Mouse (Mus musculus) stomach, postnatal 0 days (tissue): ENCODE data around the gene 4931414P19Rik. TPM values are rescaled to one million over a fixed set of nuclear protein-coding genes. Genes with fewer than 3 reads are reported as not detected.

Experiments used
- ATAC-seq: fragments of 200-750 bp; cut with Nextera tagmentation; 2 replicates; pipeline ENCODE4 v1.8.0; 2017; ENCODE audit not compliant: low FRiP score, low TSS enrichment
- DNase-seq: peaks from one replicate; pipeline ENCODE4 v3.0.0-alpha.2; 2016; ENCODE audit warnings: low spot score
- H3K27ac ChIP-seq: fragments of 300-500 bp; sonication (generic); replicated peaks from 2 replicates; pipeline ENCODE4 v1.5.1; 2014; ENCODE audit warnings: mild to moderate bottlenecking, control low read depth
- H3K27me3 ChIP-seq: fragments of 300-500 bp; sonication (generic); 2 replicates; pipeline ENCODE4 v1.6.1; 2014; ENCODE audit warnings: low read length; ENCODE audit not compliant: control insufficient read depth, insufficient read depth
- H3K36me3 ChIP-seq: fragments of 300-500 bp; sonication (generic); 2 replicates; pipeline ENCODE4 v1.6.1; 2014; ENCODE audit warnings: low read length, mixed read lengths; ENCODE audit not compliant: control insufficient read depth, insufficient read depth
- H3K4me1 ChIP-seq: fragments of 300-500 bp; sonication (generic); replicated peaks from 2 replicates; pipeline ENCODE4 v1.6.1; 2014; ENCODE audit warnings: antibody characterized with exemption; ENCODE audit not compliant: control insufficient read depth, insufficient read depth
- H3K4me2 ChIP-seq: fragments of 300-500 bp; sonication (generic); replicated peaks from 2 replicates; pipeline ENCODE4 v1.6.1; 2014; ENCODE audit warnings: low read depth, mild to moderate bottlenecking, control low read depth, moderate library complexity
- H3K4me3 ChIP-seq: fragments of 300-500 bp; sonication (generic); 2 replicates; pipeline ENCODE4 v1.5.1; 2014; ENCODE audit warnings: low read depth, low read length, control low read depth
- H3K9ac ChIP-seq: fragments of 300-500 bp; sonication (generic); 2 replicates; pipeline ENCODE4 v1.6.1; 2014; ENCODE audit warnings: mild to moderate bottlenecking, low read length, control low read depth, mixed read lengths
- H3K9me3 ChIP-seq: fragments of 300-500 bp; sonication (generic); 2 replicates; pipeline ENCODE4 v1.6.1; 2016; ENCODE audit warnings: low read length; ENCODE audit not compliant: control insufficient read depth
- CTCF ChIP-seq: IDR thresholded peaks from 2 replicates; pipeline ENCODE4 v1.5.1; 2016; ENCODE audit warnings: antibody characterized with exemption, low read depth, mild to moderate bottlenecking, moderate library complexity
- EP300 ChIP-seq: optimal IDR thresholded peaks from 2 replicates; pipeline ENCODE3; 2016; ENCODE audit warnings: antibody characterized with exemption
- WGBS: fragments of 180-500 bp; shearing (Covaris S2); extraction: QIAGEN DNeasy Blood & Tissue Kit; methylation state at CpG from one replicate; pipeline ENCODE4 v1.1.7; 2014; 5-methylcytosine and 5-hydroxymethylcytosine counted together
- polyA plus RNA-seq: library from polyadenylated mRNA; unstranded; fragments of >200 nt; fragmentation: Nextera tagmentation; extraction: Ambion mirVana; gene quantifications from 2 replicates; pipeline ENCODE4 v1.2.1, GENCODE M21; 2015

The 4931414P19Rik gene
- polyA plus RNA-seq, 1 experiment from 2014 or later = 2.4 TPM

GRCm38 (mm10) chr14:54647900-54648299, 42.1 kb upstream of the 4931414P19Rik start:
- WGBS = 86% methylated on average over 4 of the region's 4 CpGs
- Histone ChIP-seq H3K9ac (no peak overlapping the region), H3K9me3 (no peaks in the 10 kb centered on the region), H3K4me1 (0 out of 2 replicates have a peak, but pooled peaks cover 2% of the 10 kb centered on the region), H3K4me2 (no peak overlapping the region), H3K36me3 (peaks cover 50% of the 10 kb centered on the region), H3K27ac (no peak overlapping the region), H3K4me3 (no peak overlapping the region), H3K27me3 (no peaks in the 10 kb centered on the region)
- TF ChIP-seq EP300 (no peak), CTCF (no peak)
- ATAC-seq = no peak
- DNase-seq = no peak

- H3K27me3 ChIP-seq = no peaks in the 10 kb centered on the region
- DNase-seq = no peak
- no peak overlapping the region for H3K4me3 ChIP-seq
- TF ChIP-seq EP300 = no peak
- TF ChIP-seq CTCF = peak; percentile 67
- WGBS = 91% methylated on average over 8 of the region's 8 CpGs
- ATAC-seq = no peak
- no peaks in the 10 kb centered on the region for H3K4me1 ChIP-seq
- H3K9me3 ChIP-seq = no peaks in the 10 kb centered on the region
- peaks cover 51% of the 10 kb centered on the region for H3K36me3 ChIP-seq
- H3K4me2 ChIP-seq = no peak overlapping the region
- H3K9ac ChIP-seq = no peak overlapping the region
- H3K27ac ChIP-seq = no peak overlapping the region
Measured at GRCm38 (mm10) chr14:54646898-54647636, 41.3 kb upstream of the 4931414P19Rik start.

- WGBS = 92% methylated on average over 17 of the region's 17 CpGs
- Histone ChIP-seq H3K36me3 (peaks cover 51% of the 10 kb centered on the region), H3K4me2 (no peak overlapping the region), H3K9ac (no peak overlapping the region), H3K9me3 (no peaks in the 10 kb centered on the region), H3K27ac (no peak overlapping the region), H3K4me3 (no peak overlapping the region), H3K27me3 (no peaks in the 10 kb centered on the region), H3K4me1 (no peaks in the 10 kb centered on the region)
- TF ChIP-seq CTCF (no peak), EP300 (no peak)
- no peak for ATAC-seq
- DNase-seq = no peak
Measured at GRCm38 (mm10) chr14:54646455-54646854, 40.7 kb upstream of the 4931414P19Rik start.

GRCm38 (mm10) chr14:54644294-54644693, 38.5 kb upstream of the 4931414P19Rik start:
- Histone ChIP-seq H3K4me3 (no peak overlapping the region), H3K4me1 (no peaks in the 10 kb centered on the region), H3K36me3 (peaks cover 39% of the 10 kb centered on the region), H3K9me3 (no peaks in the 10 kb centered on the region), H3K9ac (no peak overlapping the region), H3K27ac (no peak overlapping the region), H3K4me2 (no peak overlapping the region), H3K27me3 (no peaks in the 10 kb centered on the region)
- DNase-seq (no peak), ATAC-seq (no peak)
- WGBS = 80% methylated on average over 9 of the region's 9 CpGs
- TF ChIP-seq CTCF = no peak
- TF ChIP-seq EP300 = no peak

- Histone ChIP-seq H3K4me2 (no peak overlapping the region), H3K4me3 (no peak overlapping the region), H3K4me1 (no peaks in the 10 kb centered on the region), H3K36me3 (peaks cover 35% of the 10 kb centered on the region), H3K9me3 (no peaks in the 10 kb centered on the region), H3K27ac (no peak overlapping the region), H3K9ac (no peak overlapping the region), H3K27me3 (no peaks in the 10 kb centered on the region)
- WGBS = 90% methylated on average over 2 of the region's 2 CpGs
- DNase-seq (no peak), ATAC-seq (no peak)
- TF ChIP-seq CTCF (no peak), EP300 (no peak)
Measured at GRCm38 (mm10) chr14:54643011-54643410, 37.2 kb upstream of the 4931414P19Rik start.

- peaks cover 35% of the 10 kb centered on the region for H3K36me3 ChIP-seq
- 79% methylated on average over 25 of the region's 25 CpGs for WGBS
- no peak overlapping the region for H3K27ac ChIP-seq
Measured at GRCm38 (mm10) chr14:54642224-54642944, 36.6 kb upstream of the 4931414P19Rik start.

More at GRCm38 (mm10) chr14:54642224-54642944, 36.6 kb upstream of the 4931414P19Rik start:
- Histone ChIP-seq H3K9ac (no peak overlapping the region), H3K27me3 (no peaks in the 10 kb centered on the region), H3K4me2 (no peak overlapping the region), H3K9me3 (no peaks in the 10 kb centered on the region), H3K4me3 (no peak overlapping the region), H3K4me1 (no peaks in the 10 kb centered on the region)
- DNase-seq = no peak
- TF ChIP-seq CTCF (no peak), EP300 (no peak)
- no peak for ATAC-seq
